Mouse (Mus musculus): ENCODE data around the gene Sync.

Gene Sync

DNA sequence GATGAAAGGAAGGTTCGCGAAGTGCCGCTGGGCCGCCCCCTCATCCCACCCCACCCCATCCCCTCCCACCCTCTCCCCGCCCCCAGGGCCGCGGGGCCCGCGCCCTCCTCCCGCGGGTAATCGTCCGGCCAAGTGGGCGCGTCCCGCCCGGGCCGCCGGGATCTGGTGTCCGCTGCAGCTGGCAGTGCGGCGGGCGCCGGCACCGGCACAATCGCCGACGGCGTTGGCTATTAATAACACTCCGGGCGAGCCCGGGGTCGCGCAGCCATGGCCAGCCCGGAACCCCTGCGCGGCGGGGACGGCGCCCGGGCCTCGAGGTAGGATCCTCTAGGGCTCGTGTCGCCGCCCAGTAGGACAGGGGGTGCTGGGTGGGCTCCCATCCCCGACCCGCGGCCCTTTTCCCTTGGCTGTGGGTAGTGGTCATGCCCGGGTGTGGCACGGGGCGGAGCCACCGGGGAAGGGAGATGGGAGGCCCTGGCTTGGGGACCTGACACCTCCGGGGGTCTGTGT, at the start of gene Sync:
TSS of gene Sync (plus strand) at position 146 of the 510 bp plus-strand sequence.
- no peak for DNase-seq (ENCODE audit: low spot score)

- DNase-seq (ENCODE audit: low spot score): no peak
Measured at GRCm38 (mm10) chr4:129237843-129238441, 49.5 kb upstream of the Sync start.

GRCm38 (mm10) chr4:129238579-129239016, 48.8 kb upstream of the Sync start:
- no peak for DNase-seq (ENCODE audit: low spot score)

GRCm38 (mm10) chr4:129239075-129239474, 48.3 kb upstream of the Sync start:
- DNase-seq (ENCODE audit: low spot score): no peak

DNA sequence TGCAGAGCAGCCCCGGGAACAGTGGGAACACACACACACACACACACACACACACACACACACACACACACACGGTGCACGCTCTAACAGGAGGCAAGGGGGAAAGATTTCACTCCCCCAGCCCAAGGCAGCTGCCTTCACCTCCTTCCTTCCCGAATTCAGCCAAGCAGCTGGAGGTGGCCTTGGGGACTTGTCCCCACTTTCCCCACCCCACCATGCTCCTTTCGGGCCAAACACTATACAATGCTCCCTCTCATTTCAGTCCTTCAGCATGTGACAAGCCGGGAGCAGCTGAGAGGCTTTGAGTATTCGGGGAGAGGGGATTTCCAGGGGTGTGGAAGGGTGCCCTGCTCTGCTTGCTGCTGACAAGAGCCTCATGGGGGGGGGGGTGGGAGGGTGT, 45.5 kb upstream of the Sync start:
- DNase-seq (ENCODE audit: low spot score): no peak

- DNase-seq (ENCODE audit: low spot score): no peak
Measured at GRCm38 (mm10) chr4:129242327-129242726, 45.1 kb upstream of the Sync start.

- no peak for DNase-seq (ENCODE audit: low spot score)
Measured at GRCm38 (mm10) chr4:129242761-129243160, 44.7 kb upstream of the Sync start.

DNA sequence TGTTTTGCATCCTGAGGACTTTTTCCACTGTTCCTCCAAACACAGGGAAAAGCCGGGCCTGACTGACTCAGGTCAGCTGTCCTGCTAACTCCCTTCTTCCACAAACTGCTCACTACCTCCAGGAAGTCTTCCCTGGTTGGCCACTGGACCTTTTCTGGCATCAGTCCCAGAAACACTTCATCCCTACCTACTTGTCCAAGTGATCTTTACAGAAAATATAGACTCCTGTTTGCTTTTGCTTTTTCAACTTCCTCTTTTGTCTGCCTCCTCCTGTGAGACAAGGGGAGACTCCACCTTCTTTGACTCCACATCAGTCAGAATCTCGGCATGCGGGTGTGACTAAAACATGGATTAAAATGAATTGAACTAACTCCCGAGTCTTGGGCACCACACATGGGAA, 42.6 kb upstream of the Sync start:
- no peak for DNase-seq (ENCODE audit: low spot score)

- no peak for DNase-seq (ENCODE audit: low spot score)
Measured at GRCm38 (mm10) chr4:129246360-129247301, 40.8 kb upstream of the Sync start.

- no peak for DNase-seq (ENCODE audit: low spot score)
Measured at GRCm38 (mm10) chr4:129247381-129248242, 39.8 kb upstream of the Sync start.

GRCm38 (mm10) chr4:129248243-129248767, 39.1 kb upstream of the Sync start:
- no peak for DNase-seq (ENCODE audit: low spot score)

DNA sequence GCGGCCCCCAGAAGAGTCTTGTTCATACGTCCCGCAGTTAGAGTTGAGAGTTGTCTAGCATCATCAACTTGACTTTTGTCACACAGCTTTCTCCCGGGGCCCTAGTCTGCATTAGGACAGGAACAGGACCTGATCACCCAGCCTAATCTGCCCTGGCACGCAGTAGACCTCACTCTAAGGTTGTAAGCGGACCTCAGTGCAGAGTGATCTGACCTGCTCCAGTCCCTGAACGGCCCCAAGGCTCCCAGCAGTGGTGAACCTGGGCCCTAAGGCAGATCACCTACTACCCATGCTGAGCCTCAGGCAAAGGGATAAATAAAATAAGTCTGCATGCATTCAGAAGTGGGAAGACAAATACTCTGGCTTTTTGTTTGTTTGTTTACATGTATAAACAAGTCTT, 38.1 kb upstream of the Sync start:
- DNase-seq (ENCODE audit: low spot score): no peak

- peak; percentile 24 for DNase-seq (ENCODE audit: low spot score)
Measured at GRCm38 (mm10) chr4:129250759-129251481, 36.5 kb upstream of the Sync start.

DNA sequence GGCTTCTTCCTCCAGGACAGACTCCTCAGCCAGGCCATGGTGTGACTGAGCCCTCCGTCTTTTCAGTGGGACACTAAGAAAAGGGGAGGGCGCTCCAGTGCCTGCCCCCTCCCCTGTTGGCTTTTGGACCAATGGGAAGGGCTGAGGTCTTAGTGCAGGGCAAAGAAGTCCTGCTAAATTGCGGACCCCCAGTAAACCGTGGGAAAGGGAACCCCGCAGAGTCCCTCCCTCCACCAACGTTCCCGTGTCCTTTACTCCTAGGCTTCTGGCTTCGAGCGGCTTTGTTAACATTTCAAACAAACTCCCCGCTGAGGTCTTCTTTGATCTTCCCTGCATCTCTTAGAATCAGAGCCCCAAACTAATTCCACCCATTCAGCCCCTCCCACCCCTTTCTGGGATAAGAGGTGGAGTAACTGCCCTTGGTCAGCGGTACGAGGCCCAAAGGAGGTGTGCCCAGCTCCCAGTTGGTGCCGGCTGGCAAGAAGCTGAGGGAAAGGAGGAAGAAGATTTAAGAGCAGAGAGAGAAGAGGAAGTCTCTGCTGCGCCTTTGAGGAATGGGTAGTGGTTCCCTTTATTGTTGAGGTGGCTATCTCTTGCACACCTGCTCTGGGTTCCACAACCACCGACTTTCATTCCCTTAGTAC, 35.8 kb upstream of the Sync start:
- no peak for DNase-seq (ENCODE audit: low spot score)

DNA sequence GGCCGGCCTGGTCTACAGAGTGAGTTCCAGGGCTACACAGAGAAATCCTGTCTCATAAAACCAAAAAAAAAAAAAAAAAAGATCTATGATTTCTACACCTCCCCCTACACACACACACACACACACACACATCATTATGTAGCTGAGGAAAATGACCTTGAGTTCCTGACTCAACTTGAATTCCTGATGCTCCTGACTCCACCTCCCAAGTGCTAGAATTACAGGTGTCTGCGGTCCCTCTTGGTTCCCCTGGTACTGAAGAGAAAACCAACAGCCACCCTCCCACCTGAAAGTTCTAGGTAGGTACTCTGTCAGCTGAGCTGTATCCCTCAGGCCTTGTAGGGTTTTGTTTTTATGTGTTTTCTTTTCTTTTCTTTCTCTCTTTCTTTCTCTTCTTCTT, 34.9 kb upstream of the Sync start:
- DNase-seq (ENCODE audit: low spot score): no peak

GRCm38 (mm10) chr4:129254571-129254970, 32.8 kb upstream of the Sync start:
- DNase-seq (ENCODE audit: low spot score): no peak

- DNase-seq (ENCODE audit: low spot score): peak; percentile 37
Measured at GRCm38 (mm10) chr4:129256450-129257380, 30.7 kb upstream of the Sync start.

GRCm38 (mm10) chr4:129259101-129259500, 28.3 kb upstream of the Sync start:
- DNase-seq (ENCODE audit: low spot score): no peak

GRCm38 (mm10) chr4:129260678-129261077, 26.7 kb upstream of the Sync start:
- DNase-seq (ENCODE audit: low spot score): no peak

DNA sequence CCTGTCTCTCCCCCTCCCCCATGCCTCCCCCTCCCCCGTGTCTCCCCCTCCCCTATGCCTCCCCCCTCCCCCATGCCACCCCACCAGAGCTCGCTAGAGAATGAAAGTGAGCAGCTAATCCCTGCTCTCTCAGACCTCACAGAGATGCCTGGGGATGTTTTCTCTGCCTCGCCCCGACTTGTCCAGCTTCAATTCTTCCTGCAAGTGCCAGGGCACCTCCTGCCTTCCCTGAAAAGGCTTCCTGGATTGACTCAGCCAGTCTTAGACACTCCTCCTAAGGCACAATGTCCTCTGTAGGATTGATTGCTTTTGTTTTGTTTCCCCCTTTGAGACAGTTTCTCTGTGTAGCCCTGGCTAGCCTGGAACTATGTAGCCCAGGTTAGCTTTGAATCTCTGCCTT, 26.2 kb upstream of the Sync start, which contains the start of gene C77080:
TSS of gene C77080 (minus strand) at position 209 of the 400 bp plus-strand sequence.
- DNase-seq (ENCODE audit: low spot score): no peak

Data from adipocyte (in vitro differentiated cells).